Mouse (Mus musculus): ENCODE results near the gene Cdc42bpg.
A peak's percentile ranks its signal among the peaks of the same experiment; 100 is the strongest.

DNA sequence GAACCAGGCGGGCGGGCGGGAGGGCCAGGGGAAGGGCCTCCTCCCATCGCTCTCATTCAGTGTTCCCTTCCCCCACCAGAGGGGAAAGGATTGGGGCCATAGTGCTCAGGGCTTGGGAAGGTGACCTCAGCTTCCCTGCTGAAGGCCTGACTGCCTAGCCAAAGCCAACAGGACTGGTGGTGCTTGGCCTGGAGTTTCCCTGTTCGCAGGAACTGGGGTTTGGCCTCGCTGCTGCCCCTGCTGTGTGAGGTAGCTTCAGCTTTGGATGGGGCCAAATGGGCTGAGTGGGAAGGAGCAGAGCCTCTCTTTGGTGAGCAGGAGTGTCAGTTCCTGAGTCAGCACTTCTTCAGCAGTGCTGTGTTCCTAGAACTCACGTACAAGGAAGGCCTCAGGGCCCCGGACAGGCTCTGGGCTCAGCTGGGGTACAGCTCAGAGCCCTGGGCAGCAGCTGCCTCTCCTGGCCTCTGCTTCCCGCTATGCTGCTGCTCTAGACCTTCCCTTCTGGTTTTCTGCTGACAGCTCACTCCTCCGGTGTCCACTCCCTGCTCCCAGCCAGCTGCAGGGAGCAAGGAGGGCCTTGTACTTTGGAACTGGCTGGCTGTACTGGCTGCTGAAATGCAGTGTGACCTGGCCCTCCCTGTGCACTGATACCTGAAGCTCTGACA is 15.0 kb upstream of the Cdc42bpg start:
- TF ChIP-seq CTCF (IDR thresholded peaks at IDR 0.05; ENCODE audit: low read depth) (peak; percentile 25; the same call in 1 of the 2 replicates), EP300 (IDR thresholded peaks at IDR 0.05; ENCODE audit: low read depth) (no peak)
